Mouse (Mus musculus) lung, postnatal 0 days (tissue): Measurements from ENCODE around the gene Ces1a.
A peak's percentile ranks its signal among the peaks of the same experiment; 100 is the strongest.

Source experiments
- CTCF ChIP-seq: IDR thresholded peaks from 2 replicates; pipeline ENCODE4 v1.5.1; 2016; ENCODE audit warnings: antibody characterized with exemption, mild to moderate bottlenecking
- EP300 ChIP-seq: IDR thresholded peaks from 2 replicates; pipeline ENCODE4 v1.6.1; 2016; ENCODE audit warnings: antibody characterized with exemption, mild to moderate bottlenecking, control low read depth

DNA sequence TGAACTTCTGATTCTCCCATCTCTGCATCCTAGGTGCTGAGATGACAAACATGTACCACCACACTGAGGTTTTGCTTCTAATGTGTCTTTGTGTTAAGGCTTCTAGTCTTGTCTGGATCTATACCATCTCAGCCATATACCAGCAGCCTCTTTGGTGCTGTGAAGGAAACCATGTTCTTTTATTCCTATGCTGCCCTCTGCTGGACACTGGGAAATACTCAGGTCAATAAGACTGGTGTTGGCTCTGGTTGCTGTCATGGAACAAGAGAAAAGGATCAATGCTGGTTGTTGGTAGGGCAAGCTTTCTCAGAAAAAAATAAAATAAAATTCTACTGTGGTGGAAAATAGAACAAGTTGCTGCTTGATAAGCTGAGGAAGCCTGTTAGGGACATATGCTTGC lies 47.4 kb upstream of the Ces1a start:
- peak; percentile 76 for TF ChIP-seq CTCF
- TF ChIP-seq EP300, result no peak
